Comparison of ENCODE assay signal across 9 mouse cellular contexts in genomic region chr8:117372070-117372469, GRCm38 (mm10).
DNase-seq lines count a peak whose midpoint lies in the region; ATAC-seq lines count a peak whose summit lies in the region.
"Had no signal": no experiment of that assay in that cellular context is flagged by ENCODE, and none has a peak within 500 bp of the region (broad histone marks: within the 10 kb centered on the region; RNA-seq: fewer than 3 reads in every experiment).

No protein-coding gene starts in this region.

- no peak overlapping the region for H3K4me2 ChIP-seq in hindbrain, embryonic 15.5 days
- no peak overlapping the region for H3K4me2 ChIP-seq in midbrain, embryonic 13.5 days (replicated peaks)
- H3K4me2 ChIP-seq: lung, embryonic 15.5 days had no signal

- peaks cover 71% of the 10 kb centered on the region for H3K4me1 ChIP-seq in hindbrain, embryonic 15.5 days (replicated peaks)
- peaks cover 58% of the 10 kb centered on the region for H3K4me1 ChIP-seq in midbrain, embryonic 13.5 days (replicated peaks)

- H3K4me3 ChIP-seq in hindbrain, embryonic 15.5 days = no peak overlapping the region
- no peak overlapping the region for H3K4me3 ChIP-seq in midbrain, embryonic 13.5 days (replicated peaks)
- H3K4me3 ChIP-seq: lung, embryonic 15.5 days had no signal

- peak overlapping the region; percentile 52 for H3K27ac ChIP-seq in hindbrain, embryonic 15.5 days (replicated peaks)
- H3K27ac ChIP-seq in midbrain, embryonic 13.5 days = peak overlapping the region; percentile 61
- H3K27ac ChIP-seq: lung, embryonic 15.5 days had no signal

- H3K36me3 ChIP-seq in hindbrain, embryonic 15.5 days = no peaks in the 10 kb centered on the region
- H3K36me3 ChIP-seq in midbrain, embryonic 13.5 days = no peaks in the 10 kb centered on the region
- H3K36me3 ChIP-seq: lung, embryonic 15.5 days had no signal

- H3K9me3 ChIP-seq in hindbrain, embryonic 15.5 days = no peaks in the 10 kb centered on the region
- H3K9me3 ChIP-seq in midbrain, embryonic 13.5 days = no peaks in the 10 kb centered on the region
- H3K9me3 ChIP-seq: lung, embryonic 15.5 days had no signal

- peak; percentile 16; the same call in 1 of the 2 replicates for ATAC-seq in hindbrain, embryonic 15.5 days (ENCODE audit: low FRiP score, low read depth)
- peak; percentile 49 for ATAC-seq in midbrain, embryonic 13.5 days

- no peaks in the 10 kb centered on the region for H3K27me3 ChIP-seq in hindbrain, embryonic 15.5 days
- no peaks in the 10 kb centered on the region for H3K27me3 ChIP-seq in midbrain, embryonic 13.5 days
- H3K27me3 ChIP-seq: lung, embryonic 15.5 days had no signal

- DNase-seq in retina, postnatal 1 day = peak; percentile 30
- DNase-seq in retina, embryonic 14.5 days (ENCODE audit: low spot score) = no peak
- DNase-seq in adrenal gland, postnatal 36 days = no peak
- no peak for DNase-seq in adrenal gland, adult 18-20 months (ENCODE audit: low spot score in 2 of 2)
- DNase-seq in cerebellum, postnatal 36 days = no peak
- no peak for DNase-seq in kidney, postnatal 10 days

- H3K9ac ChIP-seq in hindbrain, embryonic 15.5 days = no peak overlapping the region
- no peak overlapping the region for H3K9ac ChIP-seq in midbrain, embryonic 13.5 days (replicated peaks)
- H3K9ac ChIP-seq: lung, embryonic 15.5 days had no signal

- WGBS in hindbrain, embryonic 15.5 days = 50% methylated on average over 12 of the region's 12 CpGs
- WGBS in midbrain, embryonic 13.5 days = 61% methylated on average over 12 of the region's 12 CpGs
